Mouse (Mus musculus): ENCODE measurements around the gene Fndc11.

The Fndc11 gene

DNA sequence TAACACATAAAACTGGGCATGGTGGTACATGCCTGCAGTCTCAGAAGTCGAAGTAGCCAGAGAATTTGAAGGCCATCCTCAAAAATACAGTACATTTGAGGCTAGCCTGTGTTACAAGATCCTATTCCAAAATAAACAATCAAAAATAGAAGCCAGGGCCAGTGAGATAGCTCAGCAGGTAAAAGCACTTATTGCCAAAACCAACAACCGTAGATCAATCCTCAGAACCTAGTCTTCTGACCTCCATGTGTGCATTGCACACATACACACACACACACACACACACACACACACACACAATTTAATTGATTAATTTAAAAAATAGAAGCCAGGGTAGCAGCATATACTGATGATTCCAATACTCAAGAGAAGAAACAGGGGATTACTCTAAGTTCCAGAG lies 47.0 kb downstream of the Fndc11 start:
- no peak for DNase-seq (ENCODE audit: extremely low spot score)

DNA sequence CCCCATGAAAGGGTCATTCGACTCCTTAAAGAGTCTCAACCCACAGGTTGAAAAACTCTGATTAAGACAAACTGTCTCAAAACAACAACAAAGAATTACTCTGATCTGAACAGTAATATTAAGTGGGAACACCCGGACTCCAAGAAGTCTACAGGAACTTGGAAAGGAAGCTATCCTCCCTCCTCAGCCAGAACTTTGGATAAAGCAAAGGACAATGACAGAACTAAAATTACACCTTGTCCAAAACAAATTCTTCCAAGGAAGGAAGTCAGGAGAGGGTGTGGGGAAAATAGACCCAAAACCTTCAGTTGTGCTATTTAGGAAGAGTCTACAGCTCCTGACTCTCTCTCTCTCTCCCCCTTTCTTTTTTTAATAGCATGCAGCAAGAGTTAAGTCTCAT lies 52.3 kb downstream of the Fndc11 start:
- no peak for DNase-seq (ENCODE audit: extremely low spot score)

Data from embryo, embryonic 9.5 days (tissue).